Mouse (Mus musculus) testis, adult 2 months (tissue): ENCODE measurements at regions not wholly inside any gene's neighbourhood (a gene's known extent, or its start where the extent isn't known, plus 50 kb on each side); places are given as distances from the start of the nearest gene placed in this dataset.

ENCODE experiments used
- CTCF ChIP-seq: fragments of 200-500 bp; IDR thresholded peaks from 2 replicates; pipeline ENCODE4 v1.5.1; 2012; ENCODE audit warnings: low read depth, mild to moderate bottlenecking, inconsistent platforms, low read length, moderate library complexity; ENCODE audit not compliant: control insufficient read depth, insufficient read depth, insufficient replicate concordance
- POLR2A ChIP-seq: fragments of 200-500 bp; IDR thresholded peaks from 2 replicates; pipeline ENCODE4 v1.6.1; 2012; ENCODE audit warnings: low read depth, mild to moderate bottlenecking, inconsistent platforms, low read length, moderate library complexity; ENCODE audit not compliant: control insufficient read depth

GRCm38 (mm10) chr6:6330271-6330670 is 113.3 kb upstream of the Slc25a13 start:
- TF ChIP-seq CTCF (no peak), POLR2A (no peak)
